Mouse (Mus musculus): ENCODE results near the gene Mbnl2. TPM values are rescaled to one million over a fixed set of nuclear protein-coding genes. Genes with fewer than 3 reads are reported as not detected.

The Mbnl2 gene
- polyA plus RNA-seq, 1 experiment from 2014 or later, result 25.4 TPM

DNA sequence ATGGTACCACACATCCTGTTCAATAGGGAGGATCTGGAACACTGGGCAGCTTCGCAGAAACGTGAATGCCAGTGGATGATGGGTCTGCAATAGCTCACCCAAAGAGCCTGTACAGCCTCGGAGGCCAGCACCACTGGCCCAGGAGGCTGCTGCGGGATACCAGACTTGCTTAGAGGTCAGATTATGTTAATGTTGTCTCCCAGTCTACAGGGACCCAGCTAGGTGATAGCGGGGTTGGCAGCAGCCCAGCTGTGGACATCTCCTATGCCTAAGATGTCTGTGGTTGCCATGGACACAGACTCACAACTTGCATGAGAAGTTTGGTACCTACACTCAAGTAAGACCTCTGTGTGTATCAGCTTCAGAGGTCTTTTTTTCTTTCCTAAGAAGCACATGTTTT is 9.0 kb downstream of the Mbnl2 start:
- no peak for ATAC-seq
- H3K4me1 ChIP-seq (ENCODE audit: control insufficient read depth, insufficient read depth, low read depth, low read length), result peaks cover 2% of the 10 kb centered on the region; the same call in 1 of the 2 replicates
- no peaks in the 10 kb centered on the region for H3K27me3 ChIP-seq (replicated peaks; ENCODE audit: control insufficient read depth, insufficient read depth, low read length)
- WGBS, result 80% methylated on average over 5 of the region's 5 CpGs
- no peak overlapping the region for H3K4me2 ChIP-seq (ENCODE audit: low read length)
- no peaks in the 10 kb centered on the region for H3K36me3 ChIP-seq (ENCODE audit: control insufficient read depth, insufficient read depth, low read length)
- no peak overlapping the region for H3K27ac ChIP-seq (ENCODE audit: low read depth, low read length)
- H3K9me3 ChIP-seq (ENCODE audit: control insufficient read depth, low read length), result no peaks in the 10 kb centered on the region
- H3K9ac ChIP-seq (ENCODE audit: low read depth, low read length), result no peak overlapping the region
- H3K4me3 ChIP-seq (ENCODE audit: low read length), result no peak overlapping the region

DNA sequence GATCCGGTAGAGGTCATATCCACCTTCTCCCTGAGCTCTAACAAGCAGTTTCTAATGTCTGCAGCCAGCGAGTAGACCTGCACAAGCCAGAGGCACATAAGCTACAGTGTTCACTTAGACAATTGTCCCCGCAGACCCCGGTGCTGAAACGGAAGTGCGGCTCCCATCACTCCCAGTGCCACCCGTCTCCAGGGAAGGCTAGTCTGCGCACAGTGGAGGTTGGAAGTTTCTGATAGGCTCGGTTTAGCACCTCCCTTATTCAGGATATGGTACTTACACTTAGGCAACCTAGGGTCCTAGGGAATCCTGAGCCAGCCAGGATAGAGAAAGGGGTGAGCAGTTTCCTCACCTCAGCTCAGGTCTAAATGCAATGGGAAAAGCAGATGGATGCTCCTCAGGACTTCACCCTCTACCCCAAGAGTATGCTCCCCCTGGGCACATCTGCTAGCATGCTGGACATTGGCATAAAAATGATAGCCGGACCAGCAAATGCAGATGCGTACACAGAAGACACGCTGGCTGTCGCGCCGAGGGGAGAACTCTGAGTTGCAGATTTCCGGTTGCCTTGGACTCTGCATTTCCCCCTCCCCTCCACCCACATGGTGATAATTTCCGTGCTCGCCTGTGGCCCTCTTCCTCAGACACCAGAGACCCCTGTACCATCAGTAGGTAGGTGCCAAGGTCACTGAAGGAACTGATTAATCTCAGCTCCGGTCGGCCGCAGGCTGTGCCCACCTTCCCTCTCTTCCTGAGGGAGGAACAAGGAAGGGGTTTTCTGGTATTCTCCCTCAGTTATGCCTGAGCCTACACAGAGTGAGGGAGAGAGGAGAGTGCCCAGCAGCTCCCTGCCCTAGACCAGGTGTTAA is 11.9 kb downstream of the Mbnl2 start:
- WGBS, result 55% methylated on average over 21 of the region's 21 CpGs
- Histone ChIP-seq H3K27ac (ENCODE audit: low read depth, low read length) (no peak overlapping the region), H3K9ac (ENCODE audit: low read depth, low read length) (no peak overlapping the region), H3K9me3 (ENCODE audit: control insufficient read depth, low read length) (no peaks in the 10 kb centered on the region), H3K36me3 (ENCODE audit: control insufficient read depth, insufficient read depth, low read length) (no peaks in the 10 kb centered on the region), H3K27me3 (replicated peaks; ENCODE audit: control insufficient read depth, insufficient read depth, low read length) (no peaks in the 10 kb centered on the region), H3K4me2 (ENCODE audit: low read length) (no peak overlapping the region), H3K4me1 (ENCODE audit: control insufficient read depth, insufficient read depth, low read depth, low read length) (no peaks in the 10 kb centered on the region; the same call in 1 of the 2 replicates), H3K4me3 (ENCODE audit: low read length) (no peak overlapping the region)
- no peak for ATAC-seq

- Histone ChIP-seq H3K9ac (ENCODE audit: low read depth, low read length) (no peak overlapping the region), H3K9me3 (ENCODE audit: control insufficient read depth, low read length) (no peaks in the 10 kb centered on the region), H3K4me2 (ENCODE audit: low read length) (no peak overlapping the region), H3K27me3 (replicated peaks; ENCODE audit: control insufficient read depth, insufficient read depth, low read length) (no peaks in the 10 kb centered on the region), H3K4me3 (ENCODE audit: low read length) (no peak overlapping the region), H3K27ac (ENCODE audit: low read depth, low read length) (no peak overlapping the region), H3K36me3 (ENCODE audit: control insufficient read depth, insufficient read depth, low read length) (no peaks in the 10 kb centered on the region), H3K4me1 (ENCODE audit: control insufficient read depth, insufficient read depth, low read depth, low read length) (no peaks in the 10 kb centered on the region; the same call in 1 of the 2 replicates)
- ATAC-seq, result no peak
These were observed 12.5 kb downstream of the Mbnl2 start for GRCm38 (mm10) chr14:120287987-120288275.

DNA sequence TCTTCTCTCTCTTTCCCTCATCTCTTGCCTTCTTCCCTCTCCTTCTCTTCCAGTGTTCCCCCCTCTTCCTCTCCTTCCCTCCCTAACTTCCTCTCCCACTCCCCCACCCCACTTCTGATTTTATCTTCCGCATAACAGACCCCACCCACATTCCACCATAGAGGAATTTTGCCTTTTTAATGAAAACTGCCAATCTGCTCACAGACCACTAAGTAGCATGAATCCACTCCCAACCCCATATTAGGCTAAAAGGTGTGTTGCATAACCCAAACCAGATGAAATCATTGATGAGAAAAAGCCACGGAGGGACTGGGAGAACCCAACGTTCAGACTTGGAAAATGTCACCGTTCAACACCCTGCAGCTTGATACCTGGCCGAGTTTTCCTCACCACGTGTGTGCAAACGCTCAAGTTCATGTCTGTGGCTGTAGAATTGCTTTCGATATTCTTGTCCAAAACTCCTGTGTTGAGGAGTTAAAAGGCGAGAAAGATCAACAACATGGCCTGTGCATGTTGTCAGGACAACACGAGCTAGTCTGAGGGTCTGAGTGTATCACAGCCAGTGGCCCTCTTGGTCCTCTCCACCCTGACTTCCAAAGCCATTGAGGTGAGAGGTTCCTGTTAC is 13.0 kb downstream of the Mbnl2 start:
- no peaks in the 10 kb centered on the region for H3K27me3 ChIP-seq (replicated peaks; ENCODE audit: control insufficient read depth, insufficient read depth, low read length)
- H3K4me1 ChIP-seq (ENCODE audit: control insufficient read depth, insufficient read depth, low read depth, low read length), result no peaks in the 10 kb centered on the region; the same call in 1 of the 2 replicates
- H3K36me3 ChIP-seq (ENCODE audit: control insufficient read depth, insufficient read depth, low read length), result no peaks in the 10 kb centered on the region
- H3K4me3 ChIP-seq (ENCODE audit: low read length), result no peak overlapping the region
- 91% methylated on average over 10 of the region's 10 CpGs for WGBS
- no peak for ATAC-seq
- H3K4me2 ChIP-seq (ENCODE audit: low read length), result no peak overlapping the region
- no peak overlapping the region for H3K9ac ChIP-seq (ENCODE audit: low read depth, low read length)
- H3K9me3 ChIP-seq (ENCODE audit: control insufficient read depth, low read length), result no peaks in the 10 kb centered on the region
- no peak overlapping the region for H3K27ac ChIP-seq (ENCODE audit: low read depth, low read length)

- Histone ChIP-seq H3K36me3 (ENCODE audit: control insufficient read depth, insufficient read depth, low read length) (no peaks in the 10 kb centered on the region), H3K27ac (ENCODE audit: low read depth, low read length) (no peak overlapping the region), H3K4me2 (ENCODE audit: low read length) (no peak overlapping the region), H3K9ac (ENCODE audit: low read depth, low read length) (no peak overlapping the region), H3K27me3 (replicated peaks; ENCODE audit: control insufficient read depth, insufficient read depth, low read length) (no peaks in the 10 kb centered on the region), H3K4me3 (ENCODE audit: low read length) (no peak overlapping the region), H3K4me1 (ENCODE audit: control insufficient read depth, insufficient read depth, low read depth, low read length) (no peaks in the 10 kb centered on the region; the same call in 1 of the 2 replicates), H3K9me3 (ENCODE audit: control insufficient read depth, low read length) (no peaks in the 10 kb centered on the region)
- ATAC-seq, result no peak
- WGBS, result 81% methylated on average over 9 of the region's 9 CpGs
These were observed 13.6 kb downstream of the Mbnl2 start for GRCm38 (mm10) chr14:120289065-120289464.

GRCm38 (mm10) chr14:120289528-120289927 is 14.1 kb downstream of the Mbnl2 start:
- no peak for ATAC-seq
- Histone ChIP-seq H3K27ac (ENCODE audit: low read depth, low read length) (no peak overlapping the region), H3K4me3 (ENCODE audit: low read length) (no peak overlapping the region), H3K27me3 (replicated peaks; ENCODE audit: control insufficient read depth, insufficient read depth, low read length) (no peaks in the 10 kb centered on the region), H3K9me3 (ENCODE audit: control insufficient read depth, low read length) (no peaks in the 10 kb centered on the region), H3K4me2 (ENCODE audit: low read length) (no peak overlapping the region), H3K9ac (ENCODE audit: low read depth, low read length) (no peak overlapping the region), H3K4me1 (ENCODE audit: control insufficient read depth, insufficient read depth, low read depth, low read length) (no peaks in the 10 kb centered on the region; the same call in 1 of the 2 replicates), H3K36me3 (ENCODE audit: control insufficient read depth, insufficient read depth, low read length) (no peaks in the 10 kb centered on the region)
- WGBS, result 90% methylated on average over 7 of the region's 7 CpGs

DNA sequence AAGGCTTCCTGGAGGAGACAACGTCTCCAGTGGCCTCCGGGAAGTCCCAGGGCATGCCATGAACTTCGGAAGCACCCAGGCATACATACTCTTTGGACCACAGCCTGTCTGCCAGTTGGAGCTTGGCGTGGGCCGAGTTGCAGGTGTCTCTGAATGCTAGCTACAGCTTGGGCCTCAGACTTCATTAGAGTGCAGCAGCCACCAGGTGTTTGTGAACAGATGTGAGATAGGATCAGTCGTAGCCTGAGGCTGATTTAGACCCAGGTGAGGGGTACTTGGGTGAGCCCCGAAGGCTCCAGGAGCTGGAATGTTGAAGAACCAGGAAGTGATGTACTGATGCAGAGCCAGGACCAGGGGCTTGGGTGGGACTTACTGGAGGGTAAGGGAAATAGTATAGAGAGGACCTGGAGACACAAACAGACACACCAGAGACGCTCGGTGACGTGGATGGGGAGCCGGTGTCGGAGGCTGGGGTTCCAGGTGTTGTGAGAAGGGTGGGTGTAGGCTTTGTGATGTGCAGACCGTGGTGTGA is 15.8 kb downstream of the Mbnl2 start:
- peaks cover 1% of the 10 kb centered on the region for H3K4me1 ChIP-seq (ENCODE audit: control insufficient read depth, insufficient read depth, low read depth, low read length)
- H3K9ac ChIP-seq (ENCODE audit: low read depth, low read length), result no peak overlapping the region
- H3K4me2 ChIP-seq (ENCODE audit: low read length), result no peak overlapping the region
- WGBS, result 93% methylated on average over 13 of the region's 13 CpGs
- no peak overlapping the region for H3K27ac ChIP-seq (ENCODE audit: low read depth, low read length)
- H3K9me3 ChIP-seq (ENCODE audit: control insufficient read depth, low read length), result no peaks in the 10 kb centered on the region
- no peak for ATAC-seq
- no peaks in the 10 kb centered on the region for H3K36me3 ChIP-seq (ENCODE audit: control insufficient read depth, insufficient read depth, low read length)
- H3K4me3 ChIP-seq (ENCODE audit: low read length), result no peak overlapping the region
- no peaks in the 10 kb centered on the region for H3K27me3 ChIP-seq (replicated peaks; ENCODE audit: control insufficient read depth, insufficient read depth, low read length)

- Histone ChIP-seq H3K27ac (ENCODE audit: low read depth, low read length) (no peak overlapping the region), H3K9ac (ENCODE audit: low read depth, low read length) (no peak overlapping the region), H3K27me3 (replicated peaks; ENCODE audit: control insufficient read depth, insufficient read depth, low read length) (no peaks in the 10 kb centered on the region), H3K4me3 (ENCODE audit: low read length) (no peak overlapping the region), H3K4me1 (ENCODE audit: control insufficient read depth, insufficient read depth, low read depth, low read length) (peaks cover 9% of the 10 kb centered on the region), H3K4me2 (ENCODE audit: low read length) (no peak overlapping the region), H3K9me3 (ENCODE audit: control insufficient read depth, low read length) (no peaks in the 10 kb centered on the region), H3K36me3 (ENCODE audit: control insufficient read depth, insufficient read depth, low read length) (no peaks in the 10 kb centered on the region)
- 92% methylated on average over 5 of the region's 5 CpGs for WGBS
- no peak for ATAC-seq
These were observed 16.7 kb downstream of the Mbnl2 start for GRCm38 (mm10) chr14:120292133-120292532.

DNA sequence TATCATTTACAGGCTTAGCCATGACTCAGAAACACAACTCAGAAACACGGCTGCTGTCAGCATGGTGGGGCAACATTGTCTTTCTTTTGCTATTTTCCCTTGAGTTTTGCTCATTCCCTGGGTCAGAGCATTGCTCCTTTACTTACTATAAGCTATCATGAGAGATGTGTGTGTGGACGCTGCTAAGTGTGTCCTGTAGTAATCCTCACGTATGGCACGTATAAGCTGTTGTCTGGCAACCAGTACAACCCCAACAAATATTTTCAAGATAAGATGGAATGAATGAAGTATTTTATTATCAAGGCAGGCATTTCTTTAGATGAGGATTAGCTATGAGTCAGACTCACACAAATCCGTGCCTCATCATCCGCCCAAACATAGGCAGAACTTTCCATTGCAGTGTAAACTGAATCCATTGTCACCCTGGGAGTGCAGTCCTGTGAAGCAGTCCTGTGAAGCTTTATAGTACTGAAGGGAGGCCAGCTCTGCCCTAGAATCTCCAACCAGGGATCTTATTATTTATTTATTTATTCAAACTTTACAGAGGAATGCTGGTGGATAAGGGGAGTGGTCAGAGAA is 17.2 kb downstream of the Mbnl2 start:
- no peaks in the 10 kb centered on the region for H3K9me3 ChIP-seq (ENCODE audit: control insufficient read depth, low read length)
- no peak overlapping the region for H3K9ac ChIP-seq (ENCODE audit: low read depth, low read length)
- peaks cover 10% of the 10 kb centered on the region for H3K4me1 ChIP-seq (ENCODE audit: control insufficient read depth, insufficient read depth, low read depth, low read length)
- WGBS, result 87% methylated on average over 6 of the region's 6 CpGs
- H3K27me3 ChIP-seq (replicated peaks; ENCODE audit: control insufficient read depth, insufficient read depth, low read length), result no peaks in the 10 kb centered on the region
- no peaks in the 10 kb centered on the region for H3K36me3 ChIP-seq (ENCODE audit: control insufficient read depth, insufficient read depth, low read length)
- no peak overlapping the region for H3K4me3 ChIP-seq (ENCODE audit: low read length)
- no peak overlapping the region for H3K27ac ChIP-seq (ENCODE audit: low read depth, low read length)
- no peak overlapping the region for H3K4me2 ChIP-seq (ENCODE audit: low read length)
- no peak for ATAC-seq

Data from hindbrain, embryonic 16.5 days (tissue).